Mouse (Mus musculus): ENCODE measurements at regions not wholly inside any gene's neighbourhood (a gene's known extent, or its start where the extent isn't known, plus 50 kb on each side); places are given as distances from the start of the nearest gene placed in this dataset.
A peak's percentile ranks its signal among the peaks of the same experiment; 100 is the strongest.

GRCm38 (mm10) chr6:147199955-147200354, 64.0 kb downstream of the Pthlh start:
- peak; percentile 34 for DNase-seq

GRCm38 (mm10) chr6:147199411-147199810, 64.6 kb downstream of the Pthlh start:
- no peak for DNase-seq

- DNase-seq: no peak
These were observed 67.6 kb downstream of the Pthlh start for GRCm38 (mm10) chr6:147196432-147196831.

GRCm38 (mm10) chr6:147195277-147195676, 68.7 kb downstream of the Pthlh start:
- no peak for DNase-seq

- no peak for DNase-seq
These were observed 76.3 kb downstream of the Pthlh start for GRCm38 (mm10) chr6:147187710-147188109.

GRCm38 (mm10) chr6:147178276-147178675, 85.7 kb downstream of the Pthlh start:
- no peak for DNase-seq

- no peak for DNase-seq
These were observed 85.0 kb downstream of the Klhl42 start for GRCm38 (mm10) chr6:147176176-147176575.
